Mouse (Mus musculus) myocyte (in vitro differentiated cells): ENCODE results near the gene Nkx1-1. TPM values are rescaled to one million over a fixed set of nuclear protein-coding genes. Genes with fewer than 3 reads are reported as not detected.

Experiments
- H3K27me3 ChIP-seq: one replicate; pipeline ENCODE4 v1.6.1; 2011; ENCODE audit not compliant: control insufficient read depth, insufficient read depth, insufficient read length
- H3K36me3 ChIP-seq: one replicate; pipeline ENCODE4 v1.6.1; 2011; ENCODE audit not compliant: control insufficient read depth, insufficient read depth
- H3K4me2 ChIP-seq: one replicate; pipeline ENCODE4 v1.6.1; 2011; ENCODE audit warnings: low read depth, control low read depth
- H3K4me3 ChIP-seq: one replicate; pipeline ENCODE4 v1.5.1; 2011; ENCODE audit warnings: mild to moderate bottlenecking, control low read depth, moderate library complexity
- H3K79me2 ChIP-seq: one replicate; pipeline ENCODE4 v1.6.1; 2011; ENCODE audit not compliant: control insufficient read depth, insufficient read depth
- H3ac ChIP-seq: one replicate; pipeline ENCODE4 v1.6.1; 2011; ENCODE audit not compliant: control insufficient read depth, insufficient read length
- CEBPB ChIP-seq: IDR thresholded peaks from 2 replicates; pipeline ENCODE4 v1.6.1; 2011; ENCODE audit warnings: mild to moderate bottlenecking, moderate library complexity; ENCODE audit not compliant: poor library complexity, insufficient read depth, severe bottlenecking
- E2F4 ChIP-seq: IDR thresholded peaks from one replicate; pipeline ENCODE4 v1.6.1; 2011; ENCODE audit warnings: mild to moderate bottlenecking, control low read depth, moderate library complexity; ENCODE audit not compliant: insufficient read depth
- MAX ChIP-seq: IDR thresholded peaks from one replicate; pipeline ENCODE4 v1.6.1; 2011; ENCODE audit warnings: low read depth, mild to moderate bottlenecking, control low read depth
- MYOD1 ChIP-seq, 3 experiments: IDR thresholded peaks; one replicate each; pipeline ENCODE4 v1.6.1; 2011; ENCODE audit warnings: control low read depth in 2 of 3, low read depth in 2 of 3, mild to moderate bottlenecking in 2 of 3, moderate library complexity in 1 of 3; ENCODE audit not compliant: insufficient read length in 2 of 3, control insufficient read depth in 1 of 3
- MYOG ChIP-seq, 3 experiments: IDR thresholded peaks; one replicate each; pipeline ENCODE4 v1.6.1; 2011; ENCODE audit warnings: control low read depth in 2 of 3, low read depth in 2 of 3, mild to moderate bottlenecking in 2 of 3; ENCODE audit not compliant: insufficient read length in 2 of 3, control insufficient read depth in 1 of 3, insufficient read depth in 1 of 3
- POLR2A ChIP-seq: IDR thresholded peaks from one replicate; pipeline ENCODE4 v1.6.1; 2011; ENCODE audit warnings: low read depth, mild to moderate bottlenecking, control low read depth, moderate library complexity; ENCODE audit not compliant: insufficient read length
- POLR2AphosphoS2 ChIP-seq: IDR thresholded peaks from one replicate; pipeline ENCODE4 v1.6.1; 2011; ENCODE audit warnings: low read depth, control low read depth; ENCODE audit not compliant: insufficient read length
- REST ChIP-seq: IDR thresholded peaks from one replicate; pipeline ENCODE4 v1.6.1; 2011; ENCODE audit warnings: mild to moderate bottlenecking, control low read depth, moderate library complexity; ENCODE audit not compliant: insufficient read depth, insufficient read length
- SRF ChIP-seq: IDR thresholded peaks from one replicate; pipeline ENCODE4 v1.6.1; 2011; ENCODE audit warnings: low read depth; ENCODE audit not compliant: control insufficient read depth, insufficient read length
- TCF12 ChIP-seq: IDR thresholded peaks from one replicate; pipeline ENCODE4 v1.6.1; 2011; ENCODE audit warnings: mild to moderate bottlenecking, control low read depth; ENCODE audit not compliant: poor library complexity, insufficient read depth, severe bottlenecking
- TCF3 ChIP-seq: IDR thresholded peaks from one replicate; pipeline ENCODE4 v1.6.1; 2011; ENCODE audit warnings: low read depth, control low read depth; ENCODE audit not compliant: insufficient read length
- USF1 ChIP-seq: IDR thresholded peaks from one replicate; pipeline ENCODE4 v1.6.1; 2011; ENCODE audit warnings: low read depth, mild to moderate bottlenecking, control low read depth, moderate library complexity
- polyA plus RNA-seq: library from polyadenylated mRNA; unstranded; fragments of >200 nt; fragmentation: generic; extraction: Trizol; gene quantifications from one replicate; pipeline ENCODE4 v1.2.1, GENCODE M21; 2012; ENCODE audit warnings: missing spikeins

Nkx1-1 gene
- polyA plus RNA-seq, 1 experiment = not detected

DNA sequence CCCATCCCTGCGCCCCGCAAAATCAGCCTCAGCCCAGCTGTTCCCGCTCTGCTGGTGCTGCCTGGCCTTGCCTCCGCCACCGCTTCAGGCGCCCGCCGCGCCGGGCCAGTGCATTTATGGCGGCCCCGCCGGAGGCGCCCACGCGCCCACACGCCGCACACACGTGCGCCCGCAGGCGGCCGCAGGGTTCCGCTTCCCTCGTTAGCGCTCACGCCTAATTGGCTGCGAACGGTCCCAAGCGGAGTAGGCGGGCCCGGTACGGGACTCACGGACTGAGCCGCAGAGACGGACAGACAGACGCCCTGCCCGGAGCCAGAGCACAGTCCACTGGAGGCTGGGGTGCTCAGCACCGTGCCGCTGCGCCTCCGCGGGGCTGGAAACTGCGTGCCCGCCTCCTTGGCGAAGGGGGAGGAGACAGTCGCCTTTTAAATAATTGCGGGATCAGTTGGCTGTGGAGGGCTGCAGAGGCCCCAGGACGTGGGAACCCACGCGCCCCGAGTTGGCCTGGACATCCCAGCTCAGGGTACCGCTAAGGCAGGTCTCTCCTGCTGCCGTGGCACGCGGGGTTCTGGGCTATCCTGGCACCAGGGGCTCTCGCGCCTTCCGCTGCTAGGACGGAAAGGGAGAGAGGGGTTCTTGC is 485 bp upstream of the Nkx1-1 start:
- Histone ChIP-seq H3ac (no peak overlapping the region), H3K4me3 (no peak overlapping the region), H3K36me3 (no peaks in the 10 kb centered on the region), H3K27me3 (peaks cover 79% of the 10 kb centered on the region), H3K79me2 (no peaks in the 10 kb centered on the region), H3K4me2 (no peak overlapping the region)
- no peak for TF ChIP-seq POLR2AphosphoS2
- TF ChIP-seq SRF = no peak
- TF ChIP-seq TCF12 = no peak
- no peak for TF ChIP-seq POLR2A
- no peak for TF ChIP-seq MYOG (IDR thresholded peaks at IDR 0.05; ENCODE audit: control insufficient read depth in 1 of 3, insufficient read depth in 1 of 3, insufficient read length in 2 of 3, low read depth in 2 of 3)
- TF ChIP-seq REST = no peak
- no peak for TF ChIP-seq USF1
- no peak for TF ChIP-seq TCF3
- TF ChIP-seq MYOD1 (IDR thresholded peaks at IDR 0.05; ENCODE audit: control insufficient read depth in 1 of 3, insufficient read length in 2 of 3, low read depth in 2 of 3) = no peak

DNA sequence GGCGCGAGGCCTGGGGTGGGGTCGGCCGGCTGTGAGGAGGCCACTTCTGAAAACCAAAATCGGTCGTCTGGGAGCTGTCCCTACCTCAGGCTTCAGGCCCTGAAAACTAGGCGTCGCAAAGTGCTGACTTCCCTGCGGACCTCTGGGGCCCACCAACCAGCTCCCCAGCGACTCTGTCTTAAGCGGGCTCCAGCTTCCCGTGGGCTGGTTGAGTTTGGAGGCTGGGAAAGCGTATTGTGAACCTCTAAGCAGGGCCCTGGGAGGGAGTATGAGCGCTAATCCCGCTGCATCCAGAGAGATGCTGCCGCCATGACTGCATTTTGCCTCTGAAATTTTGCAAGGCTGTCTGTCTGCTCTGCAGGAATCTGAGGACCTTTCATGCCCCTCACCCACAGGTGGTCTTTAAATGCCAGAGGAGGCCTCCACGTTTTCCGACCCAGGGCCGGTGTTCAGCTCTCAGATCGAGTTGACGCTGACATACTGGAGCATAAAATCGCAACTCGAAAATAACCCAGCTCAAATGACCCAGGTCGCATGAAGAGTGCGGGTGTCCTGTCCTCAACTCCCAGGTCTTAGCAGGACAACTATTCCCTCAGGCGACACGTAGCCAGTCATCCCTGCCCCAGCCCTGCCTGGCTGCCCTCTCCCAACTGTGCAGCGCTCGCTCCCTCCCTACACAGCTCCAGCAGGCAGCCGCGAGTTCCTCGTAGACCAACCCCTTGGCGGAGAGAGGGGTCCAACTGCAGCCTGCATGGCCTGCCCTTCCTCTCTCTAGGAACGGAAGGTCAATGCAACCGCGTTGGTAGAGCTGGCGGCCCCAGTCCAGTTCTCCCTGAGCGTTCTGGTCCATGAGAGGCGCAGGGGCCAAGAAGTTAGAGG is 1.5 kb downstream of the Nkx1-1 start:
- H3K79me2 ChIP-seq = no peaks in the 10 kb centered on the region
- no peaks in the 10 kb centered on the region for H3K36me3 ChIP-seq
- no peak for TF ChIP-seq REST
- TF ChIP-seq TCF3 = no peak
- TF ChIP-seq TCF12 = no peak
- no peak for TF ChIP-seq MYOD1 (IDR thresholded peaks at IDR 0.05; ENCODE audit: control insufficient read depth in 1 of 3, insufficient read length in 2 of 3, low read depth in 2 of 3)
- TF ChIP-seq MAX = no peak
- TF ChIP-seq POLR2A = no peak
- no peak for TF ChIP-seq E2F4
- TF ChIP-seq MYOG (IDR thresholded peaks at IDR 0.05; ENCODE audit: control insufficient read depth in 1 of 3, insufficient read depth in 1 of 3, insufficient read length in 2 of 3, low read depth in 2 of 3) = no peak
- H3ac ChIP-seq = no peak overlapping the region
- no peak overlapping the region for H3K4me2 ChIP-seq
- H3K27me3 ChIP-seq = peaks cover 97% of the 10 kb centered on the region
- no peak overlapping the region for H3K4me3 ChIP-seq

DNA sequence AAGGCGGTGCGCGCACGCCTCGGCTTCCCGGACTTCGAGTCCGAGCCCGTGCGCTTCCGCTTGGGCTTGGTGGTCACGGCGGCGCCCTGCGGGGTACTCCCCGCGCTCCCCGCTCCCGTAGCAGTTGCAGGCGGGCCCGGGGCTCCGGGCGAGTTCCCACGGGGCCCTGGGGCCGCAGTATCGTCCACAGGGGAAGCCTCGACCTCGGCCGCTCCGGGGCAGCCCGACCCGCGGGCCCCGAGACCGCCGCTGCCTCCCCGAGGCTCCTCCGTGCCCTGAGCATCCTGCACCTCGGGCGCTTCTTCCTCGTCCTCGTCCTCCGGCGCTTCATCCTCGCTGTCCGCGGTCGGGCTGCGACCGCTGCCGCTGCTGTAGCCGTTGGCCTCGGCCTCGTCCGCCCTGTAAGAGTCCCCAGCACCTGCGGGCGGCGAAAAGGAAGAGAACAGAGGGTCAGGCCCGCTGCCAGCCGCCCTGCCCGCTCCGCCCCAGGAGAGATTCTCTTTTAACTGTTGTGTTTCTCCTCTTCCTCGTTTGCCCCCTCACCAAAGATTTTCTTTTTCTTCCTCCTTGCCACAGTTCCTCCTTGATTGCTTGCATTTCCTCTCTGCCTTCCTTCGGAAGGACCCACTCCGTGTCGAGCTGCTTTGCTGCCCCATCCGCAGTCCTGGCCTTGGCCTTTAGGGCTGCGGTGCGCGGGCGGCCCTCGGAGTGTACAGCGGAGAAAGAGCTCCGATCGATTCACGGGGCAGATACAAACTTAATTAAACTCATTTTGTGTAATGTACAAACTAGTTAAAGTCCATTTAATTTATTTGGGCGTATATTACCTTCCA is 2.4 kb downstream of the Nkx1-1 start:
- H3K4me2 ChIP-seq = no peak overlapping the region
- peaks cover 92% of the 10 kb centered on the region for H3K27me3 ChIP-seq
- no peak overlapping the region for H3ac ChIP-seq
- TF ChIP-seq POLR2A = no peak
- no peak for TF ChIP-seq REST
- no peak for TF ChIP-seq POLR2AphosphoS2
- TF ChIP-seq MYOG (IDR thresholded peaks at IDR 0.05; ENCODE audit: control insufficient read depth in 1 of 3, insufficient read depth in 1 of 3, insufficient read length in 2 of 3, low read depth in 2 of 3) = no peak
- no peaks in the 10 kb centered on the region for H3K36me3 ChIP-seq
- no peaks in the 10 kb centered on the region for H3K79me2 ChIP-seq
- H3K4me3 ChIP-seq = no peak overlapping the region

DNA sequence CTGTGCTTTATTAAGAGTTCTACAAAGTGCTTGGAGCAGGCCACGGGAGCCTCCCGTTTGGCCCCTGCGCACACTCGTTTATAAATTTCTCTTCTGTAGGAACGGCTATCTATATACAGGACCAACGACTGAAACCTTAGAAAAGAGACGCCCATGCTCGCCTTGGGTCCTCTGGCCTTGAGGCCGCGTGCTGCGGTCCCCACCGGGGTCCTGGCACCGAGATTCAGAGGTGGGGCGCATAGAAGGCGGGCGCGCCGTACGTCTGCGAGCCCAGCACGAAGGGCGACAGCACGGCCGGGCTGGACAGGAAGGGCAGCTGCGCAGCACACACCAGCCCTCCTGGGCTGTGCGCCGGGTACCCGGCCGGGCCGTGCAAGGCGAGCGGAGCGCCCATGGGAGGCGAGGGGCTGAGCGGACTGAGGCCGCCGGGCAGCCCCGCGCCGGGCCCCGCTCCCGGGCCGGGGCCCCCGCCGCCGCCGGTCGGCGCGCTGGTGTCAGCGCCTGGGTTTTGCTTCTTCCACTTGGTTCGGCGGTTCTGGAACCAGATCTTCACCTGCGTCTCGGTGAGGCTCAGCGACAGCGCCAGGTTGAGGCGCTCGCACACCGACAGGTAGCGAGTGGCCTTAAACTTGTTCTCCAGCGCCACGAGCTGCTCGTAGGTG is 3.1 kb downstream of the Nkx1-1 start:
- TF ChIP-seq SRF (no peak), POLR2AphosphoS2 (no peak), TCF12 (no peak), REST (no peak), TCF3 (no peak), POLR2A (no peak), MAX (no peak), MYOG (IDR thresholded peaks at IDR 0.05; ENCODE audit: control insufficient read depth in 1 of 3, insufficient read depth in 1 of 3, insufficient read length in 2 of 3, low read depth in 2 of 3) (no peak), USF1 (no peak), CEBPB (no peak), MYOD1 (IDR thresholded peaks at IDR 0.05; ENCODE audit: control insufficient read depth in 1 of 3, insufficient read length in 2 of 3, low read depth in 2 of 3) (no peak), E2F4 (no peak)
- peaks cover 85% of the 10 kb centered on the region for H3K27me3 ChIP-seq
- H3K4me2 ChIP-seq = no peak overlapping the region
- no peaks in the 10 kb centered on the region for H3K36me3 ChIP-seq
- no peaks in the 10 kb centered on the region for H3K79me2 ChIP-seq
- no peak overlapping the region for H3K4me3 ChIP-seq
- H3ac ChIP-seq = no peak overlapping the region
